Mouse (Mus musculus) hindbrain, embryonic 10.5 days (tissue): ENCODE data around the gene Palld. TPM values are rescaled to one million over a fixed set of nuclear protein-coding genes. Genes with fewer than 3 reads are reported as not detected.

Source experiments
- DNase-seq: peaks from one replicate; pipeline ENCODE4 v3.0.0-alpha.2; 2017; ENCODE audit warnings: low spot score
- H3K27ac ChIP-seq: fragments of 300-500 bp; sonication (generic); 2 replicates; pipeline ENCODE4 v1.5.1; 2016; ENCODE audit warnings: mild to moderate bottlenecking, moderate library complexity
- H3K27me3 ChIP-seq: fragments of 300-500 bp; sonication (generic); 2 replicates; pipeline ENCODE4 v1.6.1; 2016; ENCODE audit warnings: mild to moderate bottlenecking; ENCODE audit not compliant: poor library complexity, insufficient read depth, severe bottlenecking
- H3K36me3 ChIP-seq: fragments of 300-500 bp; sonication (generic); 2 replicates; pipeline ENCODE4 v1.6.1; 2016; ENCODE audit warnings: mild to moderate bottlenecking, moderate library complexity
- H3K4me1 ChIP-seq: fragments of 300-500 bp; sonication (generic); replicated peaks from 2 replicates; pipeline ENCODE4 v1.6.1; 2016; ENCODE audit warnings: mild to moderate bottlenecking
- H3K4me3 ChIP-seq: fragments of 300-500 bp; sonication (generic); 2 replicates; pipeline ENCODE4 v1.5.1; 2016; ENCODE audit warnings: mild to moderate bottlenecking, moderate library complexity
- H3K9me3 ChIP-seq: fragments of 300-500 bp; sonication (generic); 2 replicates; pipeline ENCODE4 v1.6.1; 2016; ENCODE audit warnings: mild to moderate bottlenecking, moderate library complexity
- WGBS: fragments of 180-500 bp; shearing (Covaris S2); methylation state at CpG from one replicate; pipeline ENCODE4 v1.1.7; 2016; 5-methylcytosine and 5-hydroxymethylcytosine counted together
- polyA plus RNA-seq: library from polyadenylated mRNA; unstranded; fragments of >200 nt; fragmentation: Nextera tagmentation; extraction: Ambion mirVana; gene quantifications from 2 replicates; pipeline ENCODE4 v1.2.1, GENCODE M21; 2016

Gene Palld
- polyA plus RNA-seq, 1 experiment from 2014 or later: 52.4 TPM

- Histone ChIP-seq H3K36me3 (peaks cover 94% of the 10 kb centered on the region), H3K9me3 (no peaks in the 10 kb centered on the region), H3K27ac (no peak overlapping the region), H3K4me1 (0 out of 2 replicates have a peak, but pooled peaks cover 5% of the 10 kb centered on the region), H3K27me3 (no peaks in the 10 kb centered on the region), H3K4me3 (no peak overlapping the region)
- DNase-seq: no peak
- 87% methylated on average over 5 of the region's 5 CpGs for WGBS
Measured at GRCm38 (mm10) chr8:61532831-61533230, 369.7 kb downstream of the Palld start.

GRCm38 (mm10) chr8:61531944-61532795 lies 370.3 kb downstream of the Palld start:
- 65% methylated on average over 22 of the region's 22 CpGs for WGBS
- no peaks in the 10 kb centered on the region for H3K9me3 ChIP-seq
- no peak overlapping the region for H3K27ac ChIP-seq
- no peak for DNase-seq
- H3K36me3 ChIP-seq: peaks cover 96% of the 10 kb centered on the region
- 0 out of 2 replicates have a peak, but pooled peaks cover 5% of the 10 kb centered on the region for H3K4me1 ChIP-seq
- no peaks in the 10 kb centered on the region for H3K27me3 ChIP-seq
- no peak overlapping the region for H3K4me3 ChIP-seq

GRCm38 (mm10) chr8:61528642-61529041 lies 373.8 kb downstream of the Palld start:
- H3K9me3 ChIP-seq: no peaks in the 10 kb centered on the region
- WGBS: 80% methylated on average over 6 of the region's 6 CpGs
- H3K4me1 ChIP-seq: no peaks in the 10 kb centered on the region
- no peak overlapping the region for H3K4me3 ChIP-seq
- no peaks in the 10 kb centered on the region for H3K27me3 ChIP-seq
- no peak overlapping the region for H3K27ac ChIP-seq
- peaks cover 96% of the 10 kb centered on the region for H3K36me3 ChIP-seq
- no peak for DNase-seq

- Histone ChIP-seq H3K27me3 (no peaks in the 10 kb centered on the region), H3K4me3 (no peak overlapping the region), H3K4me1 (no peaks in the 10 kb centered on the region), H3K36me3 (peaks cover 93% of the 10 kb centered on the region), H3K9me3 (no peaks in the 10 kb centered on the region), H3K27ac (no peak overlapping the region)
- DNase-seq: no peak
- 88% methylated on average over 9 of the region's 9 CpGs for WGBS
Measured at GRCm38 (mm10) chr8:61528197-61528596, 374.3 kb downstream of the Palld start.

- H3K4me1 ChIP-seq: no peaks in the 10 kb centered on the region
- H3K27ac ChIP-seq: no peak overlapping the region
- H3K9me3 ChIP-seq: no peaks in the 10 kb centered on the region
- H3K4me3 ChIP-seq: no peak overlapping the region
- no peaks in the 10 kb centered on the region for H3K27me3 ChIP-seq
- H3K36me3 ChIP-seq: peaks cover 90% of the 10 kb centered on the region
- 95% methylated on average over 14 of the region's 14 CpGs for WGBS
- no peak for DNase-seq
Measured at GRCm38 (mm10) chr8:61527037-61527436, 375.5 kb downstream of the Palld start.

- Histone ChIP-seq H3K9me3 (no peaks in the 10 kb centered on the region), H3K27me3 (no peaks in the 10 kb centered on the region), H3K4me1 (peaks cover 22% of the 10 kb centered on the region), H3K4me3 (no peak overlapping the region), H3K36me3 (peaks cover 81% of the 10 kb centered on the region), H3K27ac (no peak overlapping the region)
- DNase-seq: no peak
- WGBS: 26% methylated on average over 1 of the region's 1 CpGs
Measured at GRCm38 (mm10) chr8:61522132-61522531, 380.4 kb downstream of the Palld start.

GRCm38 (mm10) chr8:61517502-61518185 lies 384.8 kb downstream of the Palld start:
- H3K4me3 ChIP-seq: no peak overlapping the region
- H3K27me3 ChIP-seq: no peaks in the 10 kb centered on the region
- H3K4me1 ChIP-seq: peaks cover 37% of the 10 kb centered on the region
- WGBS: 79% methylated on average over 14 of the region's 14 CpGs
- H3K9me3 ChIP-seq: no peaks in the 10 kb centered on the region
- H3K27ac ChIP-seq: peak overlapping the region; percentile 84
- no peak for DNase-seq
- peaks cover 76% of the 10 kb centered on the region for H3K36me3 ChIP-seq

- Histone ChIP-seq H3K36me3 (peaks cover 79% of the 10 kb centered on the region), H3K27ac (peak overlapping the region; percentile 84), H3K4me3 (no peak overlapping the region), H3K4me1 (peaks cover 37% of the 10 kb centered on the region), H3K9me3 (no peaks in the 10 kb centered on the region), H3K27me3 (no peaks in the 10 kb centered on the region)
- DNase-seq: peak; percentile 28
- 77% methylated on average over 8 of the region's 8 CpGs for WGBS
Measured at GRCm38 (mm10) chr8:61516745-61517501, 385.6 kb downstream of the Palld start.

- H3K4me1 ChIP-seq: peaks cover 37% of the 10 kb centered on the region
- DNase-seq: peak; percentile 83
- 42% methylated on average over 25 of the region's 25 CpGs for WGBS
- peaks cover 79% of the 10 kb centered on the region for H3K36me3 ChIP-seq
- H3K27ac ChIP-seq: peak overlapping the region; percentile 84
- H3K9me3 ChIP-seq: no peaks in the 10 kb centered on the region
- no peaks in the 10 kb centered on the region for H3K27me3 ChIP-seq
- no peak overlapping the region for H3K4me3 ChIP-seq
Measured at GRCm38 (mm10) chr8:61515931-61516744, 386.4 kb downstream of the Palld start.

GRCm38 (mm10) chr8:61515110-61515930 lies 387.2 kb downstream of the Palld start:
- Histone ChIP-seq H3K27me3 (no peaks in the 10 kb centered on the region), H3K4me3 (no peak overlapping the region), H3K36me3 (peaks cover 80% of the 10 kb centered on the region), H3K4me1 (peaks cover 37% of the 10 kb centered on the region), H3K9me3 (no peaks in the 10 kb centered on the region), H3K27ac (peak overlapping the region; percentile 84)
- DNase-seq: peak; percentile 12
- WGBS: 83% methylated on average over 24 of the region's 24 CpGs

GRCm38 (mm10) chr8:61502277-61502676 lies 400.2 kb downstream of the Palld start:
- H3K9me3 ChIP-seq: no peaks in the 10 kb centered on the region
- DNase-seq: no peak
- no peaks in the 10 kb centered on the region for H3K4me1 ChIP-seq
- no peak overlapping the region for H3K4me3 ChIP-seq
- H3K27me3 ChIP-seq: no peaks in the 10 kb centered on the region
- peaks cover 24% of the 10 kb centered on the region for H3K36me3 ChIP-seq
- no peak overlapping the region for H3K27ac ChIP-seq
